8 mouse cellular contexts compared by ENCODE assay signal in the genomic region with DNA sequence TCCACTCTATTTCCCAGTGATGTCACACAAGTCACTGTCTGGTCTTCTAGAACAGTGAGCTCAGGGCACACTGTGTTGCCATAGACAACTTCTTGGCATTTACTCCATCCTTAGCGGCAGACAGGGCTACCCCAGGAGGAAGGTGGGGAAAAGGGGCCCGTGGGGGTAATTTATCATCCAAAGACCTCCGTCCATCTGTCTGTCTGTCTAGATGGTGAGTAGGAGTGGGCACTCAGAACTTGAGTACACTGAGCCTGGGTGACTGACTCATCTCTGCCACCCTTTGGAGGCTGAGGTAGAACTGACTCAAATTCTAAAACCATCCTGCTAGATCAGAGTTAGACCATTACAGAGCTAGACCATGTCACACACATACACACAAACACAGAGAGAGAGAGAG. TPM values are rescaled to one million over a fixed set of nuclear protein-coding genes. Genes with fewer than 3 reads are reported as not detected.
DNase-seq lines count a peak whose midpoint lies in the region; ATAC-seq and TF ChIP-seq lines count a peak whose summit lies in the region.

A gene (plus strand): TSS at position 73 of the 400 bp plus-strand sequence.

- H3K36me3 ChIP-seq in C2C12 (ENCODE audit: control insufficient read depth, insufficient read depth) (no peaks in the 10 kb centered on the region), myocyte (ENCODE audit: control insufficient read depth, insufficient read depth) (no peaks in the 10 kb centered on the region)
- H3K36me3 ChIP-seq in intestine, embryonic 14.5 days (ENCODE audit: control insufficient read depth, insufficient read depth, low read length), result no peaks in the 10 kb centered on the region

- H3K27me3 ChIP-seq in C2C12 (ENCODE audit: control insufficient read depth, insufficient read depth, insufficient read length) (no peaks in the 10 kb centered on the region), myocyte (ENCODE audit: control insufficient read depth, insufficient read depth, insufficient read length) (no peaks in the 10 kb centered on the region)
- H3K27me3 ChIP-seq in intestine, embryonic 14.5 days (replicated peaks; ENCODE audit: control insufficient read depth, insufficient read depth, low read length), result peaks cover 2% of the 10 kb centered on the region; the same call in 1 of the 2 replicates

- H3ac ChIP-seq in C2C12 (ENCODE audit: control insufficient read depth, insufficient read length, low read depth) (no peak within 1 kb of the TSS), myocyte (ENCODE audit: control insufficient read depth, insufficient read length) (no peak within 1 kb of the TSS)

- H3K79me2 ChIP-seq in C2C12 (ENCODE audit: control insufficient read depth, insufficient read depth) (no peaks in the 10 kb centered on the region), myocyte (ENCODE audit: control insufficient read depth, insufficient read depth) (no peaks in the 10 kb centered on the region)

- ATAC-seq in erythroblast, adult 5-6 weeks (replicated peaks; ENCODE audit: low FRiP score, poor library complexity, severe bottlenecking), result no peak; the same call in 1 of the 2 replicates
- ATAC-seq in intestine, embryonic 14.5 days (replicated peaks; ENCODE audit: low FRiP score, low TSS enrichment, low read depth), result no peak
- no peak for ATAC-seq in frontal cortex, adult (ENCODE audit: low TSS enrichment)

- H3K4me3 ChIP-seq in C2C12 (ENCODE audit: insufficient read depth, poor library complexity, severe bottlenecking) (no peak within 1 kb of the TSS), myocyte (no peak within 1 kb of the TSS)
- no peak within 1 kb of the TSS for H3K4me3 ChIP-seq in intestine, embryonic 14.5 days (ENCODE audit: low read depth, low read length)

- WGBS in intestine, embryonic 14.5 days, result 81% methylated on average over 3 of the region's 3 CpGs

- DNase-seq in heart, adult 18-20 months, result no peak
- DNase-seq in heart, adult 11 months, result no peak
- DNase-seq in intestine, embryonic 14.5 days (ENCODE audit: low spot score), result no peak
- DNase-seq in urinary bladder, postnatal 25 days (ENCODE audit: low spot score), result no peak

- H3K79me3 ChIP-seq in C2C12 (ENCODE audit: low read depth), result no peaks in the 10 kb centered on the region

- H3K4me1 ChIP-seq in intestine, embryonic 14.5 days (replicated peaks; ENCODE audit: control insufficient read depth, insufficient read depth, low read length), result peaks cover 12% of the 10 kb centered on the region

- no peak for TF ChIP-seq POLR2A in myocyte (IDR thresholded peaks at IDR 0.05; ENCODE audit: insufficient read length, low read depth)

- no peak within 1 kb of the TSS for H3K9ac ChIP-seq in intestine, embryonic 14.5 days (ENCODE audit: low read length)

- TF ChIP-seq CTCF in C2C12 (IDR thresholded peaks at IDR 0.05; ENCODE audit: control insufficient read depth, insufficient read depth, insufficient read length), result no peak

- no peak within 1 kb of the TSS; the same call in 1 of the 2 replicates for H3K27ac ChIP-seq in intestine, embryonic 14.5 days (ENCODE audit: low read depth)

- H3K9me3 ChIP-seq in intestine, embryonic 14.5 days (ENCODE audit: control insufficient read depth, low read length), result no peaks in the 10 kb centered on the region

- no peak within 1 kb of the TSS for H3K4me2 ChIP-seq in intestine, embryonic 14.5 days (ENCODE audit: low read length)
- H3K4me2 ChIP-seq in myocyte (ENCODE audit: low read depth), result no peak within 1 kb of the TSS

TF ChIP-seq in C2C12, 6 proteins besides CTCF, POLR2A, EP300 and RAD21:
- TF ChIP-seq MAX (IDR thresholded peaks at IDR 0.05) (no peak), FOSL1 (IDR thresholded peaks at IDR 0.05; ENCODE audit: insufficient read depth, low read length, poor library complexity, severe bottlenecking) (no peak), CEBPB (IDR thresholded peaks at IDR 0.05; ENCODE audit: low read depth) (no peak), USF1 (IDR thresholded peaks at IDR 0.05; ENCODE audit: low read depth) (no peak), MYOD1 (IDR thresholded peaks at IDR 0.05; ENCODE audit: control insufficient read depth, insufficient read length, low read depth) (no peak), MYOG (IDR thresholded peaks at IDR 0.05; ENCODE audit: control insufficient read depth, extremely low read depth, insufficient read length) (no peak)

TF ChIP-seq in myocyte, 11 proteins besides CTCF, POLR2A, EP300 and RAD21:
- no peak for TF ChIP-seq CEBPB (IDR thresholded peaks at IDR 0.05; ENCODE audit: insufficient read depth, poor library complexity, severe bottlenecking)
- no peak for TF ChIP-seq SRF (IDR thresholded peaks at IDR 0.05; ENCODE audit: control insufficient read depth, insufficient read length, low read depth)
- TF ChIP-seq MAX (IDR thresholded peaks at IDR 0.05; ENCODE audit: low read depth), result no peak
- no peak for TF ChIP-seq USF1 (IDR thresholded peaks at IDR 0.05; ENCODE audit: low read depth)
- no peak for TF ChIP-seq POLR2AphosphoS2 (IDR thresholded peaks at IDR 0.05; ENCODE audit: insufficient read length, low read depth)
- TF ChIP-seq MYOD1 (IDR thresholded peaks at IDR 0.05; ENCODE audit: control insufficient read depth in 1 of 3, insufficient read length in 2 of 3, low read depth in 2 of 3), result no peak
- no peak for TF ChIP-seq E2F4 (IDR thresholded peaks at IDR 0.05; ENCODE audit: insufficient read depth)
- TF ChIP-seq REST (IDR thresholded peaks at IDR 0.05; ENCODE audit: insufficient read depth, insufficient read length), result no peak
- TF ChIP-seq TCF12 (IDR thresholded peaks at IDR 0.05; ENCODE audit: insufficient read depth, poor library complexity, severe bottlenecking), result no peak
- TF ChIP-seq MYOG (IDR thresholded peaks at IDR 0.05; ENCODE audit: control insufficient read depth in 1 of 3, insufficient read depth in 1 of 3, insufficient read length in 2 of 3, low read depth in 2 of 3), result no peak
- TF ChIP-seq TCF3 (IDR thresholded peaks at IDR 0.05; ENCODE audit: insufficient read length, low read depth), result no peak

RNA-seq across cellular contexts. Expression of the gene that starts here (rescaled TPM):
- total RNA-seq in heart, adult 18-20 months (2021), result 10 to 100 TPM; 68.5 to 72.5 TPM
- polyA plus RNA-seq in C2C12 (2012; fragmentation: generic; extraction: Trizol) (10.9 TPM), myocyte (2012; fragmentation: generic; extraction: Trizol) (39.6 TPM)
- total RNA-seq in erythroblast, adult 5-6 weeks (2015; ENCODE audit: low replicate concordance), result 37.4 and 49.8 TPM in 2 replicates
- total RNA-seq in erythroblast, adult 5-6 weeks (2017; ENCODE audit: low replicate concordance), result 24.4 and 39.0 TPM in 2 replicates
- polyA plus RNA-seq in intestine, embryonic 14.5 days (2014; fragmentation: Nextera tagmentation; extraction: Ambion mirVana), result 123 and 134 TPM in 2 replicates
